Mouse (Mus musculus): Measurements from ENCODE around the gene Rptor. TPM values are rescaled to one million over a fixed set of nuclear protein-coding genes. Genes with fewer than 3 reads are reported as not detected.

Gene Rptor
- polyA plus RNA-seq, 1 experiment from 2014 or later, result 5.2 TPM

- WGBS, result 62% methylated on average over 7 of the region's 7 CpGs
- no peak overlapping the region for H3K4me3 ChIP-seq (ENCODE audit: low read length)
- no peak for ATAC-seq
- no peak overlapping the region for H3K9ac ChIP-seq (ENCODE audit: low read depth, low read length)
- no peaks in the 10 kb centered on the region for H3K9me3 ChIP-seq (ENCODE audit: control insufficient read depth, low read length)
- no peak overlapping the region for H3K27ac ChIP-seq (ENCODE audit: low read length)
- peaks cover 9% of the 10 kb centered on the region for H3K27me3 ChIP-seq (replicated peaks; ENCODE audit: control insufficient read depth, insufficient read depth, low read length)
- H3K4me2 ChIP-seq (ENCODE audit: low read depth, low read length), result no peak overlapping the region
- no peaks in the 10 kb centered on the region for H3K4me1 ChIP-seq (ENCODE audit: control insufficient read depth, insufficient read depth, low read length)
- H3K36me3 ChIP-seq (ENCODE audit: control insufficient read depth, insufficient read depth, low read length), result no peaks in the 10 kb centered on the region
These were observed 37.7 kb upstream of the Rptor start for GRCm38 (mm10) chr11:119565021-119565420.

- peaks cover 9% of the 10 kb centered on the region for H3K27me3 ChIP-seq (replicated peaks; ENCODE audit: control insufficient read depth, insufficient read depth, low read length)
- no peak overlapping the region for H3K27ac ChIP-seq (ENCODE audit: low read length)
- no peaks in the 10 kb centered on the region for H3K36me3 ChIP-seq (ENCODE audit: control insufficient read depth, insufficient read depth, low read length)
- 42% methylated on average over 10 of the region's 10 CpGs for WGBS
- ATAC-seq, result no peak
- no peak overlapping the region for H3K4me2 ChIP-seq (ENCODE audit: low read depth, low read length)
- no peaks in the 10 kb centered on the region for H3K9me3 ChIP-seq (ENCODE audit: control insufficient read depth, low read length)
- H3K9ac ChIP-seq (ENCODE audit: low read depth, low read length), result no peak overlapping the region
- no peak overlapping the region for H3K4me3 ChIP-seq (ENCODE audit: low read length)
- no peaks in the 10 kb centered on the region for H3K4me1 ChIP-seq (ENCODE audit: control insufficient read depth, insufficient read depth, low read length)
These were observed 37.0 kb upstream of the Rptor start for GRCm38 (mm10) chr11:119565684-119566083.

GRCm38 (mm10) chr11:119566188-119566587, 36.5 kb upstream of the Rptor start:
- no peak for ATAC-seq
- H3K4me3 ChIP-seq (ENCODE audit: low read length), result no peak overlapping the region

GRCm38 (mm10) chr11:119572316-119573010, 30.2 kb upstream of the Rptor start:
- Histone ChIP-seq H3K4me3 (ENCODE audit: low read length) (no peak overlapping the region), H3K4me1 (ENCODE audit: control insufficient read depth, insufficient read depth, low read length) (peaks cover 4% of the 10 kb centered on the region; the same call in 1 of the 2 replicates), H3K27me3 (replicated peaks; ENCODE audit: control insufficient read depth, insufficient read depth, low read length) (no peaks in the 10 kb centered on the region), H3K27ac (ENCODE audit: low read length) (no peak overlapping the region), H3K36me3 (ENCODE audit: control insufficient read depth, insufficient read depth, low read length) (no peaks in the 10 kb centered on the region), H3K9ac (ENCODE audit: low read depth, low read length) (no peak overlapping the region), H3K4me2 (ENCODE audit: low read depth, low read length) (no peak overlapping the region), H3K9me3 (ENCODE audit: control insufficient read depth, low read length) (no peaks in the 10 kb centered on the region)
- ATAC-seq, result no peak
- WGBS, result 54% methylated on average over 15 of the region's 15 CpGs

More at GRCm38 (mm10) chr11:119566188-119566587, 36.5 kb upstream of the Rptor start:
- Histone ChIP-seq H3K9me3 (ENCODE audit: control insufficient read depth, low read length) (no peaks in the 10 kb centered on the region), H3K9ac (ENCODE audit: low read depth, low read length) (no peak overlapping the region), H3K36me3 (ENCODE audit: control insufficient read depth, insufficient read depth, low read length) (no peaks in the 10 kb centered on the region), H3K27me3 (replicated peaks; ENCODE audit: control insufficient read depth, insufficient read depth, low read length) (peaks cover 9% of the 10 kb centered on the region; the same call in 1 of the 2 replicates), H3K4me2 (ENCODE audit: low read depth, low read length) (no peak overlapping the region), H3K27ac (ENCODE audit: low read length) (no peak overlapping the region), H3K4me1 (ENCODE audit: control insufficient read depth, insufficient read depth, low read length) (no peaks in the 10 kb centered on the region)
- WGBS, result 55% methylated on average over 5 of the region's 5 CpGs

- WGBS, result 14% methylated on average over 4 of the region's 4 CpGs
- Histone ChIP-seq H3K27ac (ENCODE audit: low read length) (no peak overlapping the region), H3K4me1 (ENCODE audit: control insufficient read depth, insufficient read depth, low read length) (peaks cover 4% of the 10 kb centered on the region; the same call in 1 of the 2 replicates), H3K36me3 (ENCODE audit: control insufficient read depth, insufficient read depth, low read length) (no peaks in the 10 kb centered on the region), H3K9ac (ENCODE audit: low read depth, low read length) (no peak overlapping the region), H3K27me3 (replicated peaks; ENCODE audit: control insufficient read depth, insufficient read depth, low read length) (no peaks in the 10 kb centered on the region), H3K4me3 (ENCODE audit: low read length) (no peak overlapping the region), H3K4me2 (ENCODE audit: low read depth, low read length) (no peak overlapping the region), H3K9me3 (ENCODE audit: control insufficient read depth, low read length) (no peaks in the 10 kb centered on the region)
- no peak for ATAC-seq
These were observed 25.9 kb upstream of the Rptor start for GRCm38 (mm10) chr11:119576855-119577254.

- WGBS, result 97% methylated on average over 2 of the region's 2 CpGs
- H3K36me3 ChIP-seq (ENCODE audit: control insufficient read depth, insufficient read depth, low read length), result no peaks in the 10 kb centered on the region
- no peaks in the 10 kb centered on the region for H3K9me3 ChIP-seq (ENCODE audit: control insufficient read depth, low read length)
- ATAC-seq, result no peak
- H3K4me2 ChIP-seq (ENCODE audit: low read depth, low read length), result no peak overlapping the region
- H3K27me3 ChIP-seq (replicated peaks; ENCODE audit: control insufficient read depth, insufficient read depth, low read length), result no peaks in the 10 kb centered on the region
- H3K4me1 ChIP-seq (ENCODE audit: control insufficient read depth, insufficient read depth, low read length), result peaks cover 4% of the 10 kb centered on the region; the same call in 1 of the 2 replicates
- H3K9ac ChIP-seq (ENCODE audit: low read depth, low read length), result no peak overlapping the region
- H3K4me3 ChIP-seq (ENCODE audit: low read length), result no peak overlapping the region
- no peak overlapping the region for H3K27ac ChIP-seq (ENCODE audit: low read length)
These were observed 25.0 kb upstream of the Rptor start for GRCm38 (mm10) chr11:119577721-119578120.

- no peaks in the 10 kb centered on the region for H3K36me3 ChIP-seq (ENCODE audit: control insufficient read depth, insufficient read depth, low read length)
- no peak overlapping the region for H3K4me3 ChIP-seq (ENCODE audit: low read length)
- H3K27me3 ChIP-seq (replicated peaks; ENCODE audit: control insufficient read depth, insufficient read depth, low read length), result no peaks in the 10 kb centered on the region
- H3K4me1 ChIP-seq (ENCODE audit: control insufficient read depth, insufficient read depth, low read length), result peaks cover 4% of the 10 kb centered on the region
- ATAC-seq, result no peak
- WGBS, result 63% methylated on average over 4 of the region's 4 CpGs
- 0 out of 2 replicates have a peak overlapping the region, but pooled peaks have one; percentile 37 for H3K27ac ChIP-seq (ENCODE audit: low read length)
- no peak overlapping the region for H3K4me2 ChIP-seq (ENCODE audit: low read depth, low read length)
- H3K9me3 ChIP-seq (ENCODE audit: control insufficient read depth, low read length), result no peaks in the 10 kb centered on the region
- H3K9ac ChIP-seq (ENCODE audit: low read depth, low read length), result no peak overlapping the region
These were observed 16.2 kb upstream of the Rptor start for GRCm38 (mm10) chr11:119586511-119586910.

GRCm38 (mm10) chr11:119587112-119587511, 15.6 kb upstream of the Rptor start:
- H3K4me1 ChIP-seq (ENCODE audit: control insufficient read depth, insufficient read depth, low read length), result peaks cover 4% of the 10 kb centered on the region
- ATAC-seq, result no peak
- H3K4me3 ChIP-seq (ENCODE audit: low read length), result no peak overlapping the region
- no peaks in the 10 kb centered on the region for H3K36me3 ChIP-seq (ENCODE audit: control insufficient read depth, insufficient read depth, low read length)
- no peaks in the 10 kb centered on the region for H3K9me3 ChIP-seq (ENCODE audit: control insufficient read depth, low read length)
- WGBS, result 52% methylated on average over 5 of the region's 5 CpGs
- no peak overlapping the region for H3K4me2 ChIP-seq (ENCODE audit: low read depth, low read length)
- no peak overlapping the region for H3K9ac ChIP-seq (ENCODE audit: low read depth, low read length)
- H3K27me3 ChIP-seq (replicated peaks; ENCODE audit: control insufficient read depth, insufficient read depth, low read length), result no peaks in the 10 kb centered on the region
- no peak overlapping the region for H3K27ac ChIP-seq (ENCODE audit: low read length)

- Histone ChIP-seq H3K27ac (ENCODE audit: low read length) (no peak overlapping the region), H3K9me3 (ENCODE audit: control insufficient read depth, low read length) (no peaks in the 10 kb centered on the region), H3K4me1 (ENCODE audit: control insufficient read depth, insufficient read depth, low read length) (peaks cover 4% of the 10 kb centered on the region), H3K9ac (ENCODE audit: low read depth, low read length) (no peak overlapping the region), H3K36me3 (ENCODE audit: control insufficient read depth, insufficient read depth, low read length) (no peaks in the 10 kb centered on the region), H3K27me3 (replicated peaks; ENCODE audit: control insufficient read depth, insufficient read depth, low read length) (no peaks in the 10 kb centered on the region), H3K4me2 (ENCODE audit: low read depth, low read length) (no peak overlapping the region), H3K4me3 (ENCODE audit: low read length) (no peak overlapping the region)
- 79% methylated on average over 7 of the region's 7 CpGs for WGBS
- ATAC-seq, result no peak
These were observed 13.5 kb upstream of the Rptor start for GRCm38 (mm10) chr11:119589242-119589641.

- WGBS, result 32% methylated on average over 3 of the region's 3 CpGs
These were observed 8.7 kb upstream of the Rptor start for GRCm38 (mm10) chr11:119593966-119594365.

More at GRCm38 (mm10) chr11:119593966-119594365, 8.7 kb upstream of the Rptor start:
- Histone ChIP-seq H3K4me2 (ENCODE audit: low read depth, low read length) (no peak overlapping the region), H3K36me3 (ENCODE audit: control insufficient read depth, insufficient read depth, low read length) (no peaks in the 10 kb centered on the region), H3K4me1 (ENCODE audit: control insufficient read depth, insufficient read depth, low read length) (no peaks in the 10 kb centered on the region), H3K27ac (ENCODE audit: low read length) (no peak overlapping the region), H3K9ac (ENCODE audit: low read depth, low read length) (no peak overlapping the region), H3K4me3 (ENCODE audit: low read length) (no peak overlapping the region), H3K9me3 (ENCODE audit: control insufficient read depth, low read length) (no peaks in the 10 kb centered on the region), H3K27me3 (replicated peaks; ENCODE audit: control insufficient read depth, insufficient read depth, low read length) (no peaks in the 10 kb centered on the region)
- ATAC-seq, result no peak

Data from intestine, embryonic 16.5 days (tissue).